Mouse (Mus musculus) ES-Bruce4 (cell line): ENCODE results near the gene Eri3.

Experiments
- CTCF ChIP-seq: IDR thresholded peaks from one replicate; pipeline ENCODE4 v1.8.1; 2011; ENCODE audit warnings: low read depth, low read length
- EP300 ChIP-seq: IDR thresholded peaks from 2 replicates; pipeline ENCODE4 v1.6.1; 2011; ENCODE audit warnings: low read depth, low read length; ENCODE audit not compliant: insufficient read depth

- TF ChIP-seq EP300 (no peak), CTCF (no peak)
These were observed 119.7 kb downstream of the Eri3 start for GRCm38 (mm10) chr4:117669874-117670273.
